Mouse (Mus musculus) C2C12 (cell line): ENCODE results near the gene Mrps36. TPM values are rescaled to one million over a fixed set of nuclear protein-coding genes. Genes with fewer than 3 reads are reported as not detected.
A peak's percentile ranks its signal among the peaks of the same experiment; 100 is the strongest.
"Not testable (repeated sequence)": the region's sequence is repeated elsewhere in the genome, so short reads cannot be mapped to it uniquely, and the experiment has no call there.

Experiments used
- H3K27me3 ChIP-seq: one replicate; pipeline ENCODE4 v1.6.1; 2011; ENCODE audit not compliant: control insufficient read depth, insufficient read depth, insufficient read length
- H3K36me3 ChIP-seq: one replicate; pipeline ENCODE4 v1.6.1; 2011; ENCODE audit not compliant: control insufficient read depth, insufficient read depth
- H3K4me3 ChIP-seq: one replicate; pipeline ENCODE4 v1.5.1; 2011; ENCODE audit warnings: mild to moderate bottlenecking, control low read depth; ENCODE audit not compliant: poor library complexity, insufficient read depth, severe bottlenecking
- H3K79me2 ChIP-seq: one replicate; pipeline ENCODE4 v1.6.1; 2011; ENCODE audit not compliant: control insufficient read depth, insufficient read depth
- H3K79me3 ChIP-seq: one replicate; pipeline ENCODE4 v1.6.1; 2011; ENCODE audit warnings: low read depth, control low read depth
- H3ac ChIP-seq: one replicate; pipeline ENCODE3; 2011; ENCODE audit warnings: low read depth; ENCODE audit not compliant: control insufficient read depth, insufficient read length
- CEBPB ChIP-seq: IDR thresholded peaks from one replicate; pipeline ENCODE4 v1.6.1; 2011; ENCODE audit warnings: low read depth, mild to moderate bottlenecking, control low read depth, moderate library complexity
- CTCF ChIP-seq: IDR thresholded peaks from one replicate; pipeline ENCODE4 v1.5.1; 2011; ENCODE audit not compliant: control insufficient read depth, insufficient read depth, insufficient read length
- FOSL1 ChIP-seq: IDR thresholded peaks from one replicate; pipeline ENCODE4 v1.8.0; 2011; ENCODE audit warnings: mild to moderate bottlenecking, low read length; ENCODE audit not compliant: poor library complexity, insufficient read depth, severe bottlenecking
- MAX ChIP-seq: IDR thresholded peaks from one replicate; pipeline ENCODE4 v1.6.1; 2011; ENCODE audit warnings: mild to moderate bottlenecking, control low read depth
- MYOD1 ChIP-seq: IDR thresholded peaks from one replicate; pipeline ENCODE4 v1.6.1; 2011; ENCODE audit warnings: low read depth; ENCODE audit not compliant: control insufficient read depth, insufficient read length
- MYOG ChIP-seq: IDR thresholded peaks from one replicate; pipeline ENCODE4 v1.6.1; 2011; ENCODE audit not compliant: control insufficient read depth, insufficient read length; ENCODE audit errors: extremely low read depth
- USF1 ChIP-seq: IDR thresholded peaks from one replicate; pipeline ENCODE4 v1.6.1; 2011; ENCODE audit warnings: low read depth, mild to moderate bottlenecking, control low read depth, moderate library complexity
- long read RNA-seq, 2 experiments: library from polyadenylated mRNA; unstranded; transcript quantifications; one replicate each; pipeline ENCODE4 v2.0.0; 2019 to 2020
- polyA plus RNA-seq: library from polyadenylated mRNA; unstranded; fragments of >200 nt; fragmentation: generic; extraction: Trizol; gene quantifications from one replicate; pipeline ENCODE4 v1.2.1, GENCODE M21; 2012; ENCODE audit warnings: missing spikeins

The Mrps36 gene
- polyA plus RNA-seq, result 120 TPM
- long read RNA-seq, experiment 1, transcript Mrps36-203 (4 exons, 701 nt), result major isoform, 64 of 70 reads
- long read RNA-seq, experiment 1, partial matches to known transcripts, result 0 of 70 reads
- long read RNA-seq, experiment 1, other reads (novel, unspliced or antisense), result 3 of 70 reads
- long read RNA-seq, experiment 2, partial matches to known transcripts, result 0 of 8 reads
- long read RNA-seq, experiment 2, other reads (novel, unspliced or antisense), result 2 of 8 reads

- peaks cover 22% of the 10 kb centered on the region for H3K79me3 ChIP-seq
- peaks cover 43% of the 10 kb centered on the region for H3K79me2 ChIP-seq
- H3ac ChIP-seq, result peak within 1 kb of the TSS; percentile 93
- H3K27me3 ChIP-seq, result no peaks in the 10 kb centered on the region
- no peak for TF ChIP-seq MYOD1
- H3K4me3 ChIP-seq, result peak within 1 kb of the TSS; percentile 84
- no peaks in the 10 kb centered on the region for H3K36me3 ChIP-seq
Measured at GRCm38 (mm10) chr13:100744036-100744744, at the start of gene Mrps36. Mrps36 (minus strand) TSS chr13:100744659.

GRCm38 (mm10) chr13:100789083-100789482 is 44.6 kb upstream of the Mrps36 start:
- H3K4me3 ChIP-seq, result no peak overlapping the region
- no peak for TF ChIP-seq CEBPB
- TF ChIP-seq USF1, result no peak
- TF ChIP-seq FOSL1, result no peak
- no peak for TF ChIP-seq CTCF
- no peak for TF ChIP-seq MYOD1
- no peak for TF ChIP-seq MYOG
- TF ChIP-seq MAX, result no peak
- peaks cover 11% of the 10 kb centered on the region for H3K36me3 ChIP-seq
- H3K79me2 ChIP-seq, result peaks cover 23% of the 10 kb centered on the region
- H3K79me3 ChIP-seq, result peaks cover 20% of the 10 kb centered on the region
- H3K27me3 ChIP-seq, result no peaks in the 10 kb centered on the region
- H3ac ChIP-seq, result no peak overlapping the region

GRCm38 (mm10) chr13:100788057-100788456 is 43.6 kb upstream of the Mrps36 start:
- H3K27me3 ChIP-seq, H3K4me3 ChIP-seq, H3ac ChIP-seq: not testable (repeated sequence)
- Histone ChIP-seq H3K36me3 (peaks cover 21% of the 10 kb centered on the region), H3K79me3 (peaks cover 30% of the 10 kb centered on the region), H3K79me2 (peaks cover 33% of the 10 kb centered on the region)

- Histone ChIP-seq H3K79me3 (peaks cover 36% of the 10 kb centered on the region), H3K4me3 (no peak overlapping the region), H3ac (no peak overlapping the region), H3K79me2 (peaks cover 39% of the 10 kb centered on the region), H3K27me3 (no peaks in the 10 kb centered on the region), H3K36me3 (peaks cover 27% of the 10 kb centered on the region)
- TF ChIP-seq CTCF (no peak), MYOD1 (no peak), FOSL1 (no peak), MYOG (no peak)
Measured at GRCm38 (mm10) chr13:100787316-100788010, 43.0 kb upstream of the Mrps36 start.

GRCm38 (mm10) chr13:100786414-100786867 is 42.0 kb upstream of the Mrps36 start, which contains the start of gene Ccnb1:
Ccnb1 (minus strand) TSS chr13:100786570.
- peaks cover 49% of the 10 kb centered on the region for H3K79me2 ChIP-seq
- H3K79me3 ChIP-seq, result peaks cover 41% of the 10 kb centered on the region
- peak within 1 kb of the TSS; percentile 96 for H3K4me3 ChIP-seq
- H3K27me3 ChIP-seq, result no peaks in the 10 kb centered on the region
- no peak for TF ChIP-seq USF1
- peaks cover 37% of the 10 kb centered on the region for H3K36me3 ChIP-seq
- peak within 1 kb of the TSS; percentile 99 for H3ac ChIP-seq

GRCm38 (mm10) chr13:100785806-100786413 is 41.5 kb upstream of the Mrps36 start:
- Histone ChIP-seq H3K79me3 (peaks cover 41% of the 10 kb centered on the region), H3K27me3 (no peaks in the 10 kb centered on the region), H3K4me3 (peak overlapping the region; percentile 96), H3K36me3 (peaks cover 43% of the 10 kb centered on the region), H3K79me2 (peaks cover 54% of the 10 kb centered on the region), H3ac (peak overlapping the region; percentile 99)
- TF ChIP-seq MAX (no peak), MYOD1 (no peak)
